Mouse (Mus musculus): ENCODE measurements around the gene Cuedc1. TPM values are rescaled to one million over a fixed set of nuclear protein-coding genes. Genes with fewer than 3 reads are reported as not detected.
A peak's percentile ranks its signal among the peaks of the same experiment; 100 is the strongest.

Cuedc1 gene
- total and polyA plus RNA-seq, 2 experiments from 2014 or later = 17.0 to 19.2 TPM

DNA sequence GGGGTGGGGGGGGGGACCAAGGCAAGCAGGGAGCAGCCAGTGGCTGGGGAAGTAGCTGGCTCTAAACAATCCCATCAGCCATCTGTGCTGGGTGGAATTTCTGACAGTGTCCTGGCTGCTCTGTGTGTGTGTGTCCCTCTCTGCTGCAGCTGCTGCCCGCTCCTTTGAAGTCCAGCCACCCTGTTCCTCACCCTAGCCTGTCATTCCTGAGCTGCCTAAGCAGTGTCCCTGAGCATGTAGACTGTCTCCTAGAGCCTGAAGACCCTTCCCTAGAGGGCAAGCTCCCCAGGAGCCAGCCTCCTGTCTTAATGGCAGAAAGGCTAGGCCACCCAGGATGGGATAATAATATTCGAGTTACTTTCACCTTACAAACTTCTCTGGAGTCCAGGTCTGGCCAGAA is 58.5 kb downstream of the Cuedc1 start:
- no peak overlapping the region for H3K4me3 ChIP-seq (ENCODE audit: low read depth, low read length)
- DNase-seq (ENCODE audit: low spot score) (peak; percentile 54), ATAC-seq (ENCODE audit: insufficient read depth, low read depth) (no peak)
- no peak overlapping the region for H3K4me2 ChIP-seq (ENCODE audit: low read depth, low read length)
- no peak for TF ChIP-seq CTCF (IDR thresholded peaks at IDR 0.05; ENCODE audit: low read depth)
- TF ChIP-seq EP300 (IDR thresholded peaks at IDR 0.05; ENCODE audit: low read depth) = no peak
- no peaks in the 10 kb centered on the region for H3K27me3 ChIP-seq (ENCODE audit: control insufficient read depth, insufficient read depth, low read length)
- WGBS = 48% methylated on average over 2 of the region's 2 CpGs
- 0 out of 2 replicates have a peak overlapping the region, but pooled peaks have one; percentile 15 for H3K9ac ChIP-seq (replicated peaks; ENCODE audit: low read depth, low read length)
- H3K9me3 ChIP-seq (replicated peaks; ENCODE audit: control insufficient read depth, low read length) = no peaks in the 10 kb centered on the region
- peak overlapping the region; percentile 82 for H3K27ac ChIP-seq (ENCODE audit: low read depth)
- peaks cover 80% of the 10 kb centered on the region for H3K4me1 ChIP-seq (ENCODE audit: control insufficient read depth, insufficient read depth)
- H3K36me3 ChIP-seq (replicated peaks; ENCODE audit: control insufficient read depth, insufficient read depth, low read length) = no peaks in the 10 kb centered on the region

DNA sequence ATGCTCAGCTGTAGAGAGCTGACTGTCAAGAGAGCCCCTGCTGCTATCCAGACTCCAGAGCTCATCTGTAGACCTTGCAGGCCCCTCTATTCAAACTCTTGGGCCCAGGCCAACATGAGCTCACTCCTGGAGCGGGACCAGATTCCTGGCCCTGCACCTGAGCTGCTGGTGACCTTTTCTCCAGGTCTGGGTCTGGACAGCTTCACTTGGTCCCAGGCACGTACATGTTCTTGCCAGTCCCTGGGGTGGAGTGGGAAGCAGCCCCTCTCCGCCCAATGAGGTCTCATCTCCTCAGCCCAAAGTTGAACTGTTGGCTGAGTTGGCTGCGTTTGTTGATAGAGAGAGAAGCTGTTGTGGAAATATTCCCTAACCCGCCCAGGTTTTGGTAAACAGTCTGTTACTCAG is 61.0 kb downstream of the Cuedc1 start:
- H3K27ac ChIP-seq (ENCODE audit: low read depth) = peak overlapping the region; percentile 99
- H3K4me1 ChIP-seq (ENCODE audit: control insufficient read depth, insufficient read depth) = peaks cover 63% of the 10 kb centered on the region
- no peak overlapping the region for H3K4me3 ChIP-seq (ENCODE audit: low read depth, low read length)
- no peaks in the 10 kb centered on the region for H3K9me3 ChIP-seq (replicated peaks; ENCODE audit: control insufficient read depth, low read length)
- TF ChIP-seq EP300 (IDR thresholded peaks at IDR 0.05; ENCODE audit: low read depth) = peak; percentile 91; the same call in 1 of the 2 replicates
- no peak for TF ChIP-seq CTCF (IDR thresholded peaks at IDR 0.05; ENCODE audit: low read depth)
- H3K4me2 ChIP-seq (ENCODE audit: low read depth, low read length) = no peak overlapping the region
- H3K27me3 ChIP-seq (ENCODE audit: control insufficient read depth, insufficient read depth, low read length) = no peaks in the 10 kb centered on the region
- 26% methylated on average over 5 of the region's 5 CpGs for WGBS
- DNase-seq (ENCODE audit: low spot score) (peak; percentile 79), ATAC-seq (ENCODE audit: insufficient read depth, low read depth) (peak; percentile 55)
- H3K36me3 ChIP-seq (replicated peaks; ENCODE audit: control insufficient read depth, insufficient read depth, low read length) = no peaks in the 10 kb centered on the region
- 0 out of 2 replicates have a peak overlapping the region, but pooled peaks have one; percentile 26 for H3K9ac ChIP-seq (replicated peaks; ENCODE audit: low read depth, low read length)

DNA sequence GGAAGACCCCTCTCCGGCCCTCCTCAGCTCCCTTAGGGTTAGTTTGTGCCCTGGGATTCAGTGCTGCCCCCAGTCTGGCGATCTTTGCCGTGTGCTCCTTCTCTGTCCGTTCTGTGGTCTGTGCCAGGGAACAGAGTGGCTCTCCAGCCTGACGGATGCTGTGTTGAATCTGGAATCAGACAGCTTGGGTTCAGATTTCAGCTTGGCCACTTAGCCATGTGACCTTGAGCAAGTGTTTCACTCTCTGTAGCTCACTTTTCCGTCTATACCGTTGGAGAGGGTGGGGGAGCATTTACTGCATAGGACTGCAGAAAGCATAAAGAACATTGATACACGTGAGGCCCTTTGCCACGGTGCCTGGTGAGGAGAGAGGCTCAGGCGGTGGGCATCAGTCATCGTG is 61.5 kb downstream of the Cuedc1 start:
- ATAC-seq (ENCODE audit: insufficient read depth, low read depth) (no peak), DNase-seq (ENCODE audit: low spot score) (no peak)
- Histone ChIP-seq H3K9me3 (replicated peaks; ENCODE audit: control insufficient read depth, low read length) (no peaks in the 10 kb centered on the region), H3K36me3 (replicated peaks; ENCODE audit: control insufficient read depth, insufficient read depth, low read length) (no peaks in the 10 kb centered on the region), H3K4me2 (ENCODE audit: low read depth, low read length) (peak overlapping the region; percentile 18; the same call in 1 of the 2 replicates), H3K9ac (replicated peaks; ENCODE audit: low read depth, low read length) (peak overlapping the region; percentile 26; the same call in 1 of the 2 replicates), H3K27ac (ENCODE audit: low read depth) (peak overlapping the region; percentile 99), H3K4me1 (ENCODE audit: control insufficient read depth, insufficient read depth) (peaks cover 60% of the 10 kb centered on the region), H3K27me3 (ENCODE audit: control insufficient read depth, insufficient read depth, low read length) (no peaks in the 10 kb centered on the region), H3K4me3 (ENCODE audit: low read depth, low read length) (no peak overlapping the region)
- TF ChIP-seq EP300 (IDR thresholded peaks at IDR 0.05; ENCODE audit: low read depth) = no peak
- peak; percentile 3; the same call in 1 of the 2 replicates for TF ChIP-seq CTCF (IDR thresholded peaks at IDR 0.05; ENCODE audit: low read depth)
- WGBS = 47% methylated on average over 11 of the region's 11 CpGs

- 75% methylated on average over 5 of the region's 5 CpGs for WGBS
- TF ChIP-seq EP300 (IDR thresholded peaks at IDR 0.05; ENCODE audit: low read depth) = no peak
- DNase-seq (ENCODE audit: low spot score) (no peak), ATAC-seq (ENCODE audit: insufficient read depth, low read depth) (no peak)
- Histone ChIP-seq H3K9me3 (replicated peaks; ENCODE audit: control insufficient read depth, low read length) (no peaks in the 10 kb centered on the region), H3K4me1 (ENCODE audit: control insufficient read depth, insufficient read depth) (peaks cover 57% of the 10 kb centered on the region), H3K4me2 (ENCODE audit: low read depth, low read length) (no peak overlapping the region), H3K9ac (replicated peaks; ENCODE audit: low read depth, low read length) (no peak overlapping the region), H3K27ac (ENCODE audit: low read depth) (peak overlapping the region; percentile 99), H3K27me3 (ENCODE audit: control insufficient read depth, insufficient read depth, low read length) (no peaks in the 10 kb centered on the region), H3K36me3 (replicated peaks; ENCODE audit: control insufficient read depth, insufficient read depth, low read length) (no peaks in the 10 kb centered on the region), H3K4me3 (ENCODE audit: low read depth, low read length) (no peak overlapping the region)
Observed at GRCm38 (mm10) chr11:88160316-88160715, 62.5 kb downstream of the Cuedc1 start.

DNA sequence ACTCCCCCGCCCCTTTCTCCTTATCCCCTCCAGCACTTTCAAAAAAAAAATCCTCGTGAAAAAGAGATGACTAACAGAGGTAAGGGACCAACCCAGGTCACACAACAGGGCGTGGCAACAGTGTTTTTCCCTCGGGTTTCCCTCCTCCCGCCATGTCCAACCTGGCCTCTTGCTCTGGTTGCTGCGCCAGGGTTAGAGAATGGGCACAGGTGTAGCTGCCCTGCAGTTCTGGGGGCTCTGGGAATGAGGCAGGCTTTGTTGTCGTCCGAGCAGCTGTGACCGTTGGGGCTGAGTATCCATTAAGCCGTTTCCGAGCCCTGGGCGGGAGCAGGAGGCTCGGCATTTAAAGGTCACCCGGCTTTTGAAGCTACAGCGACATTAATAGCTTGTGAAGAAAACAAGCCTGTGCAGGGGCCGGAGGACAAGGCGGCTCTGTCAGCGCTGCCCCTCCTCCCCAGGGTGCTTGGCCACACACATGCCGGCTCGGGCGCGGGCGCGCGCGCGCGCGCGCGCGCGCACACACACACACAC is 63.3 kb downstream of the Cuedc1 start:
- whole genome bisulfite sequencing = 1% methylated on average over 18 of the region's 33 CpGs
- H3K4me2 ChIP-seq (ENCODE audit: low read depth, low read length) = peak overlapping the region; percentile 73
- H3K36me3 ChIP-seq (replicated peaks; ENCODE audit: control insufficient read depth, insufficient read depth, low read length) = no peaks in the 10 kb centered on the region
- peak overlapping the region; percentile 43 for H3K4me3 ChIP-seq (ENCODE audit: low read depth, low read length)
- no peak for TF ChIP-seq EP300 (IDR thresholded peaks at IDR 0.05; ENCODE audit: low read depth)
- no peak for TF ChIP-seq CTCF (IDR thresholded peaks at IDR 0.05; ENCODE audit: low read depth)
- no peaks in the 10 kb centered on the region for H3K27me3 ChIP-seq (ENCODE audit: control insufficient read depth, insufficient read depth, low read length)
- ATAC-seq (ENCODE audit: insufficient read depth, low read depth) (peak; percentile 53), DNase-seq (ENCODE audit: low spot score) (peak; percentile 87)
- H3K27ac ChIP-seq (ENCODE audit: low read depth) = peak overlapping the region; percentile 99
- no peaks in the 10 kb centered on the region for H3K9me3 ChIP-seq (replicated peaks; ENCODE audit: control insufficient read depth, low read length)
- H3K9ac ChIP-seq (replicated peaks; ENCODE audit: low read depth, low read length) = peak overlapping the region; percentile 64
- H3K4me1 ChIP-seq (ENCODE audit: control insufficient read depth, insufficient read depth) = peaks cover 56% of the 10 kb centered on the region
